Mouse (Mus musculus): ENCODE measurements around the gene Olfr152.

Olfr152 gene

DNA sequence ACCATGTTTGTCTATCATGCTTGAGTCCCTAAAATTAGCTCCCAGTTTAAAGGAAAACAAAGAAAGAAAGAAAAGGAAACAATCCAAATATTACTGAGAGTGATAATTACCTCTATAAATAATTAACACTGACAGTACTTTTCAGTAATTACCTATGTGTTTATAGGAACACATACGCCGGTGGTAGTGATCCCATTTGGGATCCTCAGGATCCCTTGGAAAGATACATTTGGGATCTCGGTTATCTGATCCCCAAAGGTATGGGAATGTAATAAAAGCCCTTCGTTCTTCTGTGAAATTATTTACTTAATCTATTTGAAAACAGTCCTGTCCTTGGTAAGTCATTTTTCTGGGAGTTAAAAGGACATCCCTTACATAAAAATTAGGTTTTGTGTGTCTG lies at the start of gene Olfr152:
TSS of gene Olfr152 (plus strand) at position 301 of the 400 bp plus-strand sequence.
- DNase-seq: no peak

GRCm38 (mm10) chr2:87739878-87740277 lies 39.4 kb upstream of the Olfr152 start, which contains the start of gene Olfr1138:
TSS of gene Olfr1138 (minus strand) at chr2:87739978.
- DNase-seq: no peak

- no peak for DNase-seq
These were observed 35.8 kb upstream of the Olfr152 start, which contains the start of gene Olfr1140 for GRCm38 (mm10) chr2:87743452-87743851. TSS of gene Olfr1140 (plus strand) at chr2:87743752.

DNA sequence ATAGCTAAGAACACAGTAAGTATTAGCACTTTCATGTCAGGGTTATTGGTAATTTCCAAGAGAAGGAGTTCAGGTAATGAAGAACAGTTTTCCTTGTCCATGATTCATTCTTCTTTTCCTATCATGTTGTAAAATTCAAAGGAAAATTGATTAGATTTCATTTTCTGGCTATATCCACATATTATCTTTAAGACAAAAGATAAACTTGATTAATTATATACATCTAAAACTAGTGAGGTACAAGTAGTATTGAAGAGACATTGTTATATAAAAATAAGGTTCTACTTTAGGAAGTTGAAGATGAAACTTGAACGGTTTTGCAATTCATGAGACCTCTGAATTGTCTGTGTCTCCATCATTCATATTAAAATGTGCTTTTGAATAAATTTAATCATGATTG lies 25.4 kb upstream of the Olfr152 start, which contains the start of gene Olfr1141:
TSS of gene Olfr1141 (minus strand) at position 101 of the 400 bp plus-strand sequence.
- no peak for DNase-seq

GRCm38 (mm10) chr2:87776143-87776542 lies 3.1 kb upstream of the Olfr152 start:
- no peak for DNase-seq

DNA sequence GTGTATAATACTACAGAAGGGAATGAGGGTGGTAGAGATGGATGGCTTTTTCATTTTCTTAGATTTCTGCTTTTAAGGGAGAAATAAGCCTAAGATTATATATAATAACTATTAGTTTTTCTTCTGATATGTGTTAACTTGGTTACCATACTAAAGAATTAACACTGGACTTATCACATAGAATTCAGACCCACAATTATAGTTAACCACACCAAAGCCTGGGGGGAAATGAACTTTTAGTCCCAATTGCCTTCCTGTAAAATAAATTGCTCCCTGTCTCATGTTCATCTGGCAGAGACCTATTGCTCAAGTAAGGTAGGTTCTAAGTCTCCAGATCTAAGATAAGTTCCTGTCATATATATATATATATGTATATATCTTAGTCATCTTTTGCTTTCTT lies 21.0 kb downstream of the Olfr152 start, which contains the start of gene Olfr1143:
TSS of gene Olfr1143 (plus strand) at position 301 of the 400 bp plus-strand sequence.
- no peak for DNase-seq

DNA sequence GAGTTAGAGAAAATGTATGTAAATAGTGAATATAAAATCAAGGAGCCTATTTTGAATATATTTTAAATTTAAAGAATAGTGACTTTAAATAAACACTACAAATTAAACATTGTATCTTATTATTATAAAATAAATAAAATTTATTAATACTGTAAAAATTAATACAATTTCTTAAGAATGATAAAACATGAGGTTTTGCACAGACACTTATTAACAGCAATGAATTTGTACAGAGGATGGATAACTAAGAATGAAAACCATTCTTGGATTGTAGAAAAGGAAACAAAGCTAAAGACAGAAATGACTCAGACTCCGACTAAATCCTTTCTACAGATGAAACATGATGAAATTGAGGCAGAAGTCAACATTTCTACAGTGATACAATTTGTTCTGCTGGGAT lies 30.2 kb downstream of the Olfr152 start, which contains the start of gene Olfr1145:
TSS of gene Olfr1145 (plus strand) at position 301 of the 400 bp plus-strand sequence.
- no peak for DNase-seq

GRCm38 (mm10) chr2:87830233-87830632 lies 51.0 kb downstream of the Olfr152 start, which contains the start of gene Olfr1148:
TSS of gene Olfr1148 (plus strand) at chr2:87830533.
- DNase-seq: no peak
